In the genomic region with DNA sequence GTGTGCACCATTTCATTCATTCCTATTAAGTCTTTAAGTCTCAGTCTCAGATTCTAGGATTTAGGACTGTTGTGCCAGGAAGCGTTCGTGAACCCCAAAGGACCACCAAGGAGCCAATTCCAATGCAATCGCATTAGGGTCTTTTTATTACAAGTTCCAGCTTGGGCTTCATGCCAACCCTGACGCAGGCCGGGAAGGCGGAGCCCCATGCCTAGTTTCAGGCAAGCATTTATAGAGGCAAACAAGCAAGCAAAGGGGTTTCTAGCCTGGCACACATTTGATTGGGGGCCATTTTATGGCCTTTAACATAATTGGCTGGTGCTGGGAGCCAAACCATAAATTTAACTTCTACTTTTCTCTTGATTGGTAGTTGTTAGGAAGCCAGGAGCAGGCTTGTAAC, we compare ENCODE assay signal across 17 mouse cellular contexts. TPM values are rescaled to one million over a fixed set of nuclear protein-coding genes. Genes with fewer than 3 reads are reported as not detected.
"Had no signal": no experiment of that assay in that cellular context is flagged by ENCODE, and none has a peak within 500 bp of the region (broad histone marks: within the 10 kb centered on the region; RNA-seq: fewer than 3 reads in every experiment).

No protein-coding gene starts in this region.

- H3K4me2 ChIP-seq: kidney, embryonic 15.5 days; liver, embryonic 13.5 days; midbrain, embryonic 15.5 days had no signal

- H3K4me3 ChIP-seq: kidney, embryonic 15.5 days; liver, embryonic 13.5 days; midbrain, embryonic 15.5 days had no signal

- H3K4me1 ChIP-seq: kidney, embryonic 15.5 days; liver, embryonic 13.5 days had no signal

- H3K9ac ChIP-seq: kidney, embryonic 15.5 days; liver, embryonic 13.5 days; liver, postnatal 0 days; midbrain, embryonic 15.5 days had no signal

- ATAC-seq: liver, postnatal 0 days; midbrain, embryonic 15.5 days had no signal

- H3K27ac ChIP-seq: kidney, embryonic 15.5 days; liver, embryonic 13.5 days; midbrain, embryonic 15.5 days; stomach, postnatal 0 days had no signal

- H3K27me3 ChIP-seq: kidney, embryonic 15.5 days; liver, embryonic 13.5 days; midbrain, embryonic 15.5 days had no signal

- H3K9me3 ChIP-seq: kidney, embryonic 15.5 days; liver, embryonic 13.5 days; midbrain, embryonic 15.5 days had no signal

- DNase-seq: kidney, adult 2 months; kidney, postnatal 14 days; liver; liver, embryonic 13.5 days; liver, postnatal 0 days; lung, postnatal 36 days; thymus, postnatal 4 days had no signal

- H3K36me3 ChIP-seq: kidney, embryonic 15.5 days; liver, embryonic 13.5 days; midbrain, embryonic 15.5 days had no signal

RNA-seq across cellular contexts. Expression of a gene that starts 24.6 kb away (rescaled TPM):
- total RNA-seq: layer of hippocampus, postnatal 14 days; left cerebral cortex, adult 18-20 months; megakaryocyte progenitor cell, adult 5-6 weeks; monocyte, adult 5-6 weeks; neutrophil, adult 5-6 weeks had no signal
- polyA plus RNA-seq: kidney, embryonic 15.5 days; large intestine, adult 2 months; liver, embryonic 13.5 days; liver, postnatal 0 days; lung, embryonic 16.5 days; midbrain, embryonic 15.5 days; stomach, postnatal 0 days had no signal
